Mouse (Mus musculus): ENCODE results near the gene Ralb. TPM values are rescaled to one million over a fixed set of nuclear protein-coding genes. Genes with fewer than 3 reads are reported as not detected.
A peak's percentile ranks its signal among the peaks of the same experiment; 100 is the strongest.

The Ralb gene
- polyA plus RNA-seq, 1 experiment, result 66.1 TPM

DNA sequence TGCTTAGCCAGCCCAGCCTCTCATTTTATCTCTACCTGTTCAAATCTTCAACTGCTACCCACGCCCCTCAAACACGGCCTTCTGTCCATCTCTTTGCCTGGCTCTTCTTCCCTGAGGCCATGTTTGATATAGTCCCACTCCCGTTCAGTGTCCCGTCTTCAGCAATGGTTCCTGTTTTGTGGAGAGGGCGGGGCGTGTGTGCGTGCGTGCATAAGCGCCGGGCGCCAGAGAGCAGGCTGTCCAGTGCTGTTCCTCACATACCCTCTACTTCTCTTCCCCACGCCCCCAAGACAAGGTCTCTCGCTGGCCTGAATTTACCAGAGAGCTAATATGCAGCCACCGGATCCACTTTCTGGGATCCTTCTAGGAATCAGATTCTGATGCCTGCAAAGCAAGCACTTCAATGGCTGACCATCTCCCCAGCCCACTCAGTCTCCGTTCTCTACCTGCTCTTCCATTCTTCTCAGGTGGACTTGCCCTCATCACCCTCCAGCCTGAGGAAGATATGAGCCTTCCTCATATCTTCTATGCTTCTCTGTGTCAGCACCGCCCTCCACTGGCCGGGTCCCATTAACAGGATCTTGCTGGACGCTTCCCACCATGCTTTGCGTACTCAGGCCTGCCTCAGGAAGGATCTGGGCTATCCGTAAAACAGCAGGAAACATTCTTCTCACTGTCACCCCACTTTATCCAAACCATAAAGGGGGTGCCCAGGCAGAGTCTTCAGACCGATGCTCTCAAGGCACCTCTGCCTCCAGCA, 60.8 kb downstream of the Ralb start:
- Histone ChIP-seq H3K4me3 (ENCODE audit: insufficient read depth, low read length) (no peak overlapping the region), H3K27ac (ENCODE audit: insufficient read depth, low read length) (no peak overlapping the region), H3K4me1 (ENCODE audit: control insufficient read depth, insufficient read depth, low read length) (no peaks in the 10 kb centered on the region)
- no peak for TF ChIP-seq POLR2A (IDR thresholded peaks at IDR 0.05; ENCODE audit: low read depth, low read length)
- TF ChIP-seq CTCF (IDR thresholded peaks at IDR 0.05; ENCODE audit: borderline replicate concordance, insufficient read depth, low read length), result no peak

- H3K4me1 ChIP-seq (ENCODE audit: control insufficient read depth, insufficient read depth, low read length), result no peaks in the 10 kb centered on the region
- TF ChIP-seq CTCF (IDR thresholded peaks at IDR 0.05; ENCODE audit: borderline replicate concordance, insufficient read depth, low read length) (no peak), POLR2A (IDR thresholded peaks at IDR 0.05; ENCODE audit: low read depth, low read length) (no peak)
- H3K4me3 ChIP-seq (ENCODE audit: insufficient read depth, low read length), result no peak overlapping the region
- H3K27ac ChIP-seq (ENCODE audit: insufficient read depth, low read length), result no peak overlapping the region
Measured at GRCm38 (mm10) chr1:119442901-119443300, 61.7 kb downstream of the Ralb start.

GRCm38 (mm10) chr1:119438105-119438637, 66.4 kb downstream of the Ralb start:
- Histone ChIP-seq H3K4me1 (ENCODE audit: control insufficient read depth, insufficient read depth, low read length) (no peaks in the 10 kb centered on the region), H3K27ac (ENCODE audit: insufficient read depth, low read length) (no peak overlapping the region), H3K4me3 (ENCODE audit: insufficient read depth, low read length) (no peak overlapping the region)
- no peak for TF ChIP-seq POLR2A (IDR thresholded peaks at IDR 0.05; ENCODE audit: low read depth, low read length)
- TF ChIP-seq CTCF (IDR thresholded peaks at IDR 0.05; ENCODE audit: borderline replicate concordance, insufficient read depth, low read length), result no peak

DNA sequence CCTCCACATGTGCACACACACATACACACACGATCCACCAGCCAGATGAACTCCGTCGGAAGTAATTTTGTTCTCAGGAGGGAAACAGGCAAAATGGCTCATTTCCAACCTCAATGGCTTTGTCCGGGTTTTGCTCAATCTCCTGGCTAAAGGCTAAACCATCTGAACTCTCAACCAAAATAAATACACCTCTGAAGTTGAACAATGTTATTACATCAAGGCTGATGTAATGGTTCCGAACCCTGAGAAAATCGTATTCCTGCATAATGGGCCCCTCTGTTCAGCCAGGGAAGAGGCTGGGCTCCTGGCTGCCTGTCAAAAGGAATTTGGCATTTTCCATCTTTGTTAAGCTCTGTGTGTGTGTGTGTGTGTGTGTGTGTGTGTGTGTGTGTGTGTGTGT, 67.2 kb downstream of the Ralb start:
- no peak overlapping the region for H3K27ac ChIP-seq (ENCODE audit: insufficient read depth, low read length)
- TF ChIP-seq CTCF (IDR thresholded peaks at IDR 0.05; ENCODE audit: borderline replicate concordance, insufficient read depth, low read length) (no peak), POLR2A (IDR thresholded peaks at IDR 0.05; ENCODE audit: low read depth, low read length) (no peak)

GRCm38 (mm10) chr1:119424141-119424860, 80.3 kb downstream of the Ralb start:
- Histone ChIP-seq H3K27ac (ENCODE audit: insufficient read depth, low read length) (no peak overlapping the region), H3K4me1 (ENCODE audit: control insufficient read depth, insufficient read depth, low read length) (no peaks in the 10 kb centered on the region), H3K4me3 (ENCODE audit: insufficient read depth, low read length) (no peak overlapping the region)
- no peak for TF ChIP-seq POLR2A (IDR thresholded peaks at IDR 0.05; ENCODE audit: low read depth, low read length)
- no peak for TF ChIP-seq CTCF (IDR thresholded peaks at IDR 0.05; ENCODE audit: borderline replicate concordance, insufficient read depth, low read length)

More for the DNA sequence above, 67.2 kb downstream of the Ralb start:
- no peak overlapping the region for H3K4me3 ChIP-seq (ENCODE audit: insufficient read depth, low read length)
- no peaks in the 10 kb centered on the region for H3K4me1 ChIP-seq (ENCODE audit: control insufficient read depth, insufficient read depth, low read length)

- Histone ChIP-seq H3K4me1 (ENCODE audit: control insufficient read depth, insufficient read depth, low read length) (no peaks in the 10 kb centered on the region), H3K4me3 (ENCODE audit: insufficient read depth, low read length) (no peak overlapping the region), H3K27ac (ENCODE audit: insufficient read depth, low read length) (no peak overlapping the region)
- TF ChIP-seq POLR2A (IDR thresholded peaks at IDR 0.05; ENCODE audit: low read depth, low read length) (no peak), CTCF (IDR thresholded peaks at IDR 0.05; ENCODE audit: borderline replicate concordance, insufficient read depth, low read length) (peak; percentile 72)
Measured at GRCm38 (mm10) chr1:119423510-119423909, 81.1 kb downstream of the Ralb start.

- Histone ChIP-seq H3K4me3 (ENCODE audit: insufficient read depth, low read length) (peak overlapping the region; percentile 62), H3K27ac (ENCODE audit: insufficient read depth, low read length) (no peak overlapping the region), H3K4me1 (ENCODE audit: control insufficient read depth, insufficient read depth, low read length) (no peaks in the 10 kb centered on the region)
- TF ChIP-seq POLR2A (IDR thresholded peaks at IDR 0.05; ENCODE audit: low read depth, low read length), result no peak
- 0 out of 2 replicates have a peak, but pooled peaks have one; percentile 17 for TF ChIP-seq CTCF (IDR thresholded peaks at IDR 0.05; ENCODE audit: borderline replicate concordance, insufficient read depth, low read length)
Measured at GRCm38 (mm10) chr1:119422460-119423015, 82.1 kb downstream of the Ralb start.

- TF ChIP-seq CTCF (IDR thresholded peaks at IDR 0.05; ENCODE audit: borderline replicate concordance, insufficient read depth, low read length) (no peak), POLR2A (IDR thresholded peaks at IDR 0.05; ENCODE audit: low read depth, low read length) (no peak; the same call in none of the 2 replicates)
- peak within 1 kb of the TSS; percentile 62 for H3K4me3 ChIP-seq (ENCODE audit: insufficient read depth, low read length)
- H3K4me1 ChIP-seq (ENCODE audit: control insufficient read depth, insufficient read depth, low read length), result no peaks in the 10 kb centered on the region
- peak within 1 kb of the TSS; percentile 51 for H3K27ac ChIP-seq (ENCODE audit: insufficient read depth, low read length)
Measured at GRCm38 (mm10) chr1:119421576-119422421, 82.8 kb downstream of the Ralb start, which contains the start of gene Inhbb. Inhbb (minus strand) TSS chr1:119422248.
